Mouse (Mus musculus): Measurements from ENCODE around the gene Xylt1. TPM values are rescaled to one million over a fixed set of nuclear protein-coding genes. Genes with fewer than 3 reads are reported as not detected.

The Xylt1 gene
- polyA plus RNA-seq, 1 experiment from 2014 or later = 2.7 TPM

DNA sequence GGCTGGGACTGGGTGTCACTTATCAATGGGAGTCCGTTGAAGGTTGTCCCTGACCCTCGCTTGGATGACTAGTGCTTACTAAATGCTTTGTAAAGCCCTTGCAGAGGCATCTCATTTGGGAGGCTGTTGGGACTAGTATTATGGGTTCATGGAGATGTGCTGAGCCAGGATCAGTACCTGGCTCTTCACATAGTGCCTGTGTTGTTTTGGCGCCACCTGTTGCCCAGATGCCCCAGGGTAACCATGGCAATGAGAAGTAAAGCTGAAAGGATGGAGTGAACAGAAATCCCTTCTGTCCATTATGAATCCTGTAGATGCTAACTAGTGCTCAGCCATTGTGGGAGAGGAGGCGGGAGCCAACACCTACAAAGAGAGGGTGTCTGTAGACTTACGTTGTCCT is 249.9 kb downstream of the Xylt1 start:
- Histone ChIP-seq H3K9me3 (ENCODE audit: control insufficient read depth, low read depth, low read length) (no peaks in the 10 kb centered on the region), H3K4me3 (ENCODE audit: low read depth, low read length) (no peak overlapping the region), H3K36me3 (ENCODE audit: control insufficient read depth, insufficient read depth, low read length) (no peaks in the 10 kb centered on the region), H3K4me2 (replicated peaks; ENCODE audit: low read depth, low read length) (no peak overlapping the region), H3K27ac (ENCODE audit: low read length) (no peak overlapping the region), H3K9ac (replicated peaks; ENCODE audit: low read depth, low read length) (no peak overlapping the region), H3K4me1 (ENCODE audit: control insufficient read depth, insufficient read depth, low read length) (no peaks in the 10 kb centered on the region), H3K27me3 (ENCODE audit: control insufficient read depth, insufficient read depth, low read length) (no peaks in the 10 kb centered on the region)
- 69% methylated on average over 5 of the region's 5 CpGs for WGBS
- ATAC-seq (ENCODE audit: insufficient number of reproducible peaks, insufficient read depth, low FRiP score, low read depth) = no peak

DNA sequence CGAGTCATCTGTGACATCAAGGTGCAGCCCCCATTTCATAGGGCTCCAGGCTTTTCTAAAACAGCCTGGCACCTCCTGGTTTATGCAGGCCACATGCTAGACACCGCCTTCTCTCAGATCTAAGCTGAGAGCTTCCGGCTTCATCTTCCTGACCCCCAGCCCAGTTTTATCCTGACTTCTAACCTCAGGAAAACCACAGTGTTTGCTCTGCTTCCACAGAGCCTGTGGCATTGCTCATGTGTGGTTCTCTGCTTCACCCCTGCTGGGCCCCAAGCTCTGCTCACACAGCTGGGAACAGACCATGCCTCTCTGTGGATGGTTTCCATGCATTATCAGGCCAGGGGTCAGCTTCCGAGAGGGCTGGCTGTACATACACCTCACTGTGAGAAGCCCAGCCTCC is 254.8 kb downstream of the Xylt1 start:
- no peaks in the 10 kb centered on the region for H3K9me3 ChIP-seq (ENCODE audit: control insufficient read depth, low read depth, low read length)
- ATAC-seq (ENCODE audit: insufficient number of reproducible peaks, insufficient read depth, low FRiP score, low read depth) = no peak
- H3K4me1 ChIP-seq (ENCODE audit: control insufficient read depth, insufficient read depth, low read length) = no peaks in the 10 kb centered on the region
- H3K9ac ChIP-seq (replicated peaks; ENCODE audit: low read depth, low read length) = no peak overlapping the region
- WGBS = 76% methylated on average over 4 of the region's 4 CpGs
- H3K36me3 ChIP-seq (ENCODE audit: control insufficient read depth, insufficient read depth, low read length) = no peaks in the 10 kb centered on the region
- H3K27ac ChIP-seq (ENCODE audit: low read length) = no peak overlapping the region
- H3K4me2 ChIP-seq (replicated peaks; ENCODE audit: low read depth, low read length) = no peak overlapping the region
- no peak overlapping the region for H3K4me3 ChIP-seq (ENCODE audit: low read depth, low read length)
- no peaks in the 10 kb centered on the region for H3K27me3 ChIP-seq (ENCODE audit: control insufficient read depth, insufficient read depth, low read length)

DNA sequence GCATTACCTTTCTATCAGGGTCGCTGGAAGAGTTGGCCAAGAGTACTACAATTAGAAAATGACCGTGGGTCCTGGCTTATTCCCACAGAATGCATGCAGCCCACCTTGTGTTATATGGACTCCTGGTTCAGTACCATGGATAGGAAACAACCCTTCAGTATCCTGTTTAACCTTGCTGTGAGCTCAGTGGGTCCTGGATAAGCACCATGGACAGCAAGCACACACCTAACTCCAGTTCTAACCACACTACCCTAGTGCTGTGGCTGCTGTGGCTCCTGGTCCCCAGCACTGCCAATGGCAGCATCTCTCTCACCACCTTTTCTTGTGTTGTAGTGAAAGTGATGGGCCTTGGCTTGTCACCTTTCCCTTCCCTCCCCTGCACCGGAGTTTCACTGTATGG is 255.9 kb downstream of the Xylt1 start:
- no peak overlapping the region for H3K4me3 ChIP-seq (ENCODE audit: low read depth, low read length)
- H3K4me2 ChIP-seq (replicated peaks; ENCODE audit: low read depth, low read length) = no peak overlapping the region
- H3K36me3 ChIP-seq (ENCODE audit: control insufficient read depth, insufficient read depth, low read length) = no peaks in the 10 kb centered on the region
- no peaks in the 10 kb centered on the region for H3K4me1 ChIP-seq (ENCODE audit: control insufficient read depth, insufficient read depth, low read length)
- H3K27ac ChIP-seq (ENCODE audit: low read length) = no peak overlapping the region
- no peaks in the 10 kb centered on the region for H3K9me3 ChIP-seq (ENCODE audit: control insufficient read depth, low read depth, low read length)
- 66% methylated on average over 3 of the region's 3 CpGs for WGBS
- ATAC-seq (ENCODE audit: insufficient number of reproducible peaks, insufficient read depth, low FRiP score, low read depth) = no peak
- no peaks in the 10 kb centered on the region for H3K27me3 ChIP-seq (ENCODE audit: control insufficient read depth, insufficient read depth, low read length)
- H3K9ac ChIP-seq (replicated peaks; ENCODE audit: low read depth, low read length) = no peak overlapping the region

DNA sequence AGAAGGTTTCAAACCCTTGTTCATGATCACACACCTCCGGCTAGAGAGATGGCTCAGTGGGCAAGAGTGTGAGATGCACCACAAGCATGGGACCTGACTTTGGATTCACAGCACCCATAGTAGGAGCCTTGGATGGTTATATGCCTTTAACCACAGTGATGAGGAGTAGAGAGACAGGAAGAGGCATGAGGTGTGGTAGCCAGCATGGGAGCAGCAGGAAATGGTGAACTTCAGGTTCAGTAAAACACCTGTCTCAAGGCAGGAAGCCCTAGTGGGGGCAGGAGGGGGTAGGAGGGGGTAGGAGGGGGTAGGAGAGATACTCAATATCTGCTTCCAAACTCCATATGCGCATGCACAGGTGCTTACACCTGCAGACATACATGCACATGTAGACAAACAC is 257.2 kb downstream of the Xylt1 start:
- WGBS = 96% methylated on average over 2 of the region's 2 CpGs

DNA sequence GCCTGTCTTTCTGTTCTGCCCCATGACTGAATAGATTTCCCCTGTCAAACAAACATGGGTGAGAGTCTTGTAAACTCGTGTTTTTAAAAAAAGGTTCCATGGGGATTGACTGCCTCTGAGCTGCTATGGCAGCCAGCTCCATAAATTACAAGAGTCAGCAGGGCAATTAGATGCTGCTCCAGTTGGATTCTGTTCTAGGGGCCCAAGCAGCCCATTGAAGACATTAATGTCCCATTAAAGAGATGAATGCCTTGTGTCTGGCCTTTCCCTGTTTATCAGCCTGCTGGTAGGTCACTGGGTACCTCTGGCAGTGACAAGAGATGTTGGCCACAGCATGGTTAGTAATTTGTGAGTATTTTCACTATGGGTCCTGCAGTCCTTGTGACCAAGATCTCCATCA is 271.9 kb downstream of the Xylt1 start:
- Histone ChIP-seq H3K27me3 (ENCODE audit: control insufficient read depth, insufficient read depth, low read length) (no peaks in the 10 kb centered on the region), H3K4me1 (ENCODE audit: control insufficient read depth, insufficient read depth, low read length) (no peaks in the 10 kb centered on the region), H3K4me3 (ENCODE audit: low read depth, low read length) (no peak overlapping the region), H3K9ac (replicated peaks; ENCODE audit: low read depth, low read length) (no peak overlapping the region), H3K4me2 (replicated peaks; ENCODE audit: low read depth, low read length) (no peak overlapping the region), H3K9me3 (ENCODE audit: control insufficient read depth, low read depth, low read length) (no peaks in the 10 kb centered on the region), H3K27ac (ENCODE audit: low read length) (no peak overlapping the region), H3K36me3 (ENCODE audit: control insufficient read depth, insufficient read depth, low read length) (no peaks in the 10 kb centered on the region)
- ATAC-seq (ENCODE audit: insufficient number of reproducible peaks, insufficient read depth, low FRiP score, low read depth) = no peak
- 48% methylated on average over 1 of the region's 1 CpGs for WGBS

More for the DNA sequence above, 257.2 kb downstream of the Xylt1 start:
- ATAC-seq (ENCODE audit: insufficient number of reproducible peaks, insufficient read depth, low FRiP score, low read depth) = no peak
- no peak overlapping the region for H3K9ac ChIP-seq (replicated peaks; ENCODE audit: low read depth, low read length)
- H3K4me1 ChIP-seq (ENCODE audit: control insufficient read depth, insufficient read depth, low read length) = no peaks in the 10 kb centered on the region
- no peak overlapping the region for H3K27ac ChIP-seq (ENCODE audit: low read length)
- no peaks in the 10 kb centered on the region for H3K36me3 ChIP-seq (ENCODE audit: control insufficient read depth, insufficient read depth, low read length)
- no peaks in the 10 kb centered on the region for H3K27me3 ChIP-seq (ENCODE audit: control insufficient read depth, insufficient read depth, low read length)
- no peak overlapping the region for H3K4me2 ChIP-seq (replicated peaks; ENCODE audit: low read depth, low read length)
- H3K4me3 ChIP-seq (ENCODE audit: low read depth, low read length) = no peak overlapping the region
- no peaks in the 10 kb centered on the region for H3K9me3 ChIP-seq (ENCODE audit: control insufficient read depth, low read depth, low read length)

DNA sequence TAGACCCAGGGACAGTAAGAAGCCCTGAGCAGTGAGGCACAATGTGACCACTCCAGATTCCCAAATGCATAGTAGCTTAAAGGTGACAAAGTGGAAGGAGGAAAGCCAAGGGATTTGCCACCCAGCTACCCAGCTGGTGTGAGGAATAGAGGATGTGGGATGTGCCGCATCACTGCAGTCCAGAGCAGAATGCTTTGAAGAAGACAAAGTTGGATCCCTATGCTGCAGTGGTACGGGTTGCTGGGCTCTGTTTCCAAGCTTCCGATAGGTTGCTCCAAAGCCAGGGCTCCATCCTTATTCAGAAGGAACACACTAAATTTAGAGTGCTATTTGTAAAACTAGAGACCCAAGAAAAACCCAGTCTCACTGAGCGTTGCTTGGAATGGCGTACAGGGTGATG is 275.0 kb downstream of the Xylt1 start:
- Histone ChIP-seq H3K9ac (replicated peaks; ENCODE audit: low read depth, low read length) (no peak overlapping the region), H3K27me3 (ENCODE audit: control insufficient read depth, insufficient read depth, low read length) (no peaks in the 10 kb centered on the region), H3K4me2 (replicated peaks; ENCODE audit: low read depth, low read length) (no peak overlapping the region), H3K4me1 (ENCODE audit: control insufficient read depth, insufficient read depth, low read length) (no peaks in the 10 kb centered on the region), H3K9me3 (ENCODE audit: control insufficient read depth, low read depth, low read length) (no peaks in the 10 kb centered on the region), H3K36me3 (ENCODE audit: control insufficient read depth, insufficient read depth, low read length) (no peaks in the 10 kb centered on the region), H3K4me3 (ENCODE audit: low read depth, low read length) (no peak overlapping the region), H3K27ac (ENCODE audit: low read length) (no peak overlapping the region)
- WGBS = 96% methylated on average over 5 of the region's 5 CpGs
- no peak for ATAC-seq (ENCODE audit: insufficient number of reproducible peaks, insufficient read depth, low FRiP score, low read depth)

DNA sequence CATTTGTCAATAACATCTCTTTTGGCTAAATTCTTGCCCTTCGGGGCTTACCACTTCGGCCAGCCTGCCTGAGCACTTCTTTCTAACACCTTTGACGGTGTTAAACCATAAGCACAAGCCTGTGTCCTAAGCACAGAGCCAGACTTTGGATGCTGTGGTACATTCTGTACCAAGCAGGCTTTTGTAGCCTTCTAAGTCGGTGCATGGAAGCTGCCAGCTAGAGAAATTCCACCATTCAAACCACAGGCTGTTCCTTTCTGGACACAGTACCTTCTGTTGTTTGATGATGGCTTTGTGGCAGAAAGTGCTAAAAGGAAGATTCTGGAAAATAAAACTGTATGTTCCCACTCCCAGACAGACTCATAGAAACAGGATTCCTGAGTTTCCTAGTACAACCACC is 277.4 kb downstream of the Xylt1 start:
- 86% methylated on average over 4 of the region's 4 CpGs for WGBS
- no peak for ATAC-seq (ENCODE audit: insufficient number of reproducible peaks, insufficient read depth, low FRiP score, low read depth)
- no peak overlapping the region for H3K9ac ChIP-seq (replicated peaks; ENCODE audit: low read depth, low read length)

DNA sequence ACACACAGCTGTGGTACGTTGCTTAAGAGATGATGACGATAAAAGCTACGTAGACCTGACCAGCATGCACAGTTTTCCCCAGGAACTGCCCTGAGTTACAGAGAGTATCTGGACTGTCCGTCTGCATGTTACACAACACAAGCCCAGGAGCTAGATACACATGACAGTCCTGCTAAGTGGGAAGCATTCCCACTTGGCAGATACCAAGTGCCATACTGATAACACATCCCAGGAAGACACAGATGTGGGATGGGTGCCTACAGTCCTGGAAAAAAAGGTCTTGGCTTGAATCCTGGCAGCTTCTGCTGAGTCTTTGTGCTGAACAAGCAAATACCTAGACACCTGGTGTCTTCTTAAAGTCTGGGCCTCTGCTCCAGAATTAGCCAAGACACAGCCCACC is 278.0 kb downstream of the Xylt1 start:
- ATAC-seq (ENCODE audit: insufficient number of reproducible peaks, insufficient read depth, low FRiP score, low read depth) = no peak
- Histone ChIP-seq H3K4me3 (ENCODE audit: low read depth, low read length) (no peak overlapping the region), H3K4me2 (replicated peaks; ENCODE audit: low read depth, low read length) (no peak overlapping the region), H3K27me3 (ENCODE audit: control insufficient read depth, insufficient read depth, low read length) (no peaks in the 10 kb centered on the region), H3K9ac (replicated peaks; ENCODE audit: low read depth, low read length) (no peak overlapping the region), H3K27ac (ENCODE audit: low read length) (no peak overlapping the region), H3K36me3 (ENCODE audit: control insufficient read depth, insufficient read depth, low read length) (no peaks in the 10 kb centered on the region), H3K4me1 (ENCODE audit: control insufficient read depth, insufficient read depth, low read length) (no peaks in the 10 kb centered on the region), H3K9me3 (ENCODE audit: control insufficient read depth, low read depth, low read length) (no peaks in the 10 kb centered on the region)
- WGBS = 83% methylated on average over 4 of the region's 4 CpGs

More for the DNA sequence above, 277.4 kb downstream of the Xylt1 start:
- Histone ChIP-seq H3K36me3 (ENCODE audit: control insufficient read depth, insufficient read depth, low read length) (no peaks in the 10 kb centered on the region), H3K27ac (ENCODE audit: low read length) (no peak overlapping the region), H3K9me3 (ENCODE audit: control insufficient read depth, low read depth, low read length) (no peaks in the 10 kb centered on the region), H3K4me2 (replicated peaks; ENCODE audit: low read depth, low read length) (no peak overlapping the region), H3K4me3 (ENCODE audit: low read depth, low read length) (no peak overlapping the region), H3K4me1 (ENCODE audit: control insufficient read depth, insufficient read depth, low read length) (no peaks in the 10 kb centered on the region), H3K27me3 (ENCODE audit: control insufficient read depth, insufficient read depth, low read length) (no peaks in the 10 kb centered on the region)

DNA sequence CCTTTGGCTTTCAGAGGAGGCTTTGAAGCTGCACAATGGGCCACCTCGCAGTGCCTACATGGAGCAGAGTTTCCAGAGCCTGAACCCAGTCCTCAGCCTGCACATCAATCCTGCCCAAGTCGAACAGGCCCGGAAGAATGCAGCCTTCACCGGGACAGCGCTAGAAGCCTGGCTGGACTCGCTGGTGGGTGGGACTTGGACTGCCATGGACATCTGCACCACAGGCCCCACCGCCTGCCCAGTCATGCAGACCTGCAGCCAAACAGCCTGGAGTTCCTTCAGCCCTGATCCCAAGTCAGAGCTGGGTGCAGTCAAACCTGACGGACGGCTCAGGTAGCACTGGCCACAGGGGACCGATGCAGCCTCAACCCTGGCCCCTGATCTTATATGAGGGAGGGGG is 286.5 kb downstream of the Xylt1 start:
- H3K4me3 ChIP-seq (ENCODE audit: low read depth, low read length) = no peak overlapping the region
- no peaks in the 10 kb centered on the region for H3K9me3 ChIP-seq (ENCODE audit: control insufficient read depth, low read depth, low read length)
- WGBS = 84% methylated on average over 10 of the region's 10 CpGs
- H3K4me2 ChIP-seq (replicated peaks; ENCODE audit: low read depth, low read length) = no peak overlapping the region
- no peaks in the 10 kb centered on the region for H3K4me1 ChIP-seq (ENCODE audit: control insufficient read depth, insufficient read depth, low read length)
- no peak overlapping the region for H3K9ac ChIP-seq (replicated peaks; ENCODE audit: low read depth, low read length)
- H3K27me3 ChIP-seq (ENCODE audit: control insufficient read depth, insufficient read depth, low read length) = no peaks in the 10 kb centered on the region
- 0 out of 2 replicates have a peak, but pooled peaks have one; percentile 33 for ATAC-seq (ENCODE audit: insufficient number of reproducible peaks, insufficient read depth, low FRiP score, low read depth)
- no peak overlapping the region for H3K27ac ChIP-seq (ENCODE audit: low read length)
- no peaks in the 10 kb centered on the region for H3K36me3 ChIP-seq (ENCODE audit: control insufficient read depth, insufficient read depth, low read length)

Measured in stomach, embryonic 14.5 days (tissue).